Mouse (Mus musculus): ENCODE data around the gene Pla2g12a. TPM values are rescaled to one million over a fixed set of nuclear protein-coding genes. Genes with fewer than 3 reads are reported as not detected.

Gene Pla2g12a
- total RNA-seq, 4 experiments from 2014 or later: 43.8 to 66.6 (median 45.6) TPM

DNA sequence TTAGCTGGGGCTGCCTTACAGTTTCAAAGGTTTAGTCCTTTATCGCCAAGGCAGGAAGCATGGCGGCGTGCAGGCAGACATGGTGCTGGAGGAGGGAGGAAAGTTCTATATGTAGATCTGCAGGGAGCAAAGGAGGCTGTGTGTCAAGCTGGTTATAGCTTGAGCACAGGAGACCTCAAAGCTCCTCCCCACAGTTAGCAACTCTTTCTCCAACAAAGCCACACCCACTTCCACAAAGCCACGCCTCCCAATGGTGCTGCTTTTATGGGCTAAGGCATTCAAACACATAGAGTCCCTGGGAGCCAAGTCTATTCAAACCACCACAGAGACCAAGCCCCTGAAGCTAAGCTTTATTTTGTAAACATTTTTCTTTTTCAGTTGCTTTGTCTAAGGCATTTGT lies 20.5 kb downstream of the Pla2g12a start:
- no peak for DNase-seq (ENCODE audit: low spot score)

GRCm38 (mm10) chr3:129901271-129901809 lies 22.9 kb downstream of the Pla2g12a start, which contains the start of gene Casp6:
Gene Casp6 (plus strand): TSS chr3:129901425.
- DNase-seq (ENCODE audit: low spot score): peak; percentile 67

DNA sequence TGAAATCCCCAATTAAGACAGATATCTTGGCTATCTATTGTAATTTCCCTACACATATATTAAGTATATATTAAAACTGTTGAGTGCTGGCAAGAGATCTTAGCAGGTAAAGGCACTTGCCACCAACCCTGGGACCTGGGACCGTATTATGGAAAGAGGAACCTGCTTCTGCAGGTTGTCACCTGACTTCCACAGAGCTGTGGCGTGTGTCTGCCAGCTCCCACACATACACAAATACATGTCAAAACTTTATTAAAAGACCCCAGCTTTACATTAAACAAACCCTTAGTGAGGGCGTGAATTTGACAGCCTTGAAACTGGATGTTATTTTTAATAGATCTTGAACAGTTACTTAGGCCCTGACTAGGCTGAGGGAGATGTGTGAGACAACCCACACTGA lies 25.0 kb downstream of the Pla2g12a start:
- DNase-seq (ENCODE audit: low spot score): no peak

- DNase-seq (ENCODE audit: low spot score): no peak
These were observed 25.5 kb downstream of the Pla2g12a start for GRCm38 (mm10) chr3:129903866-129904265.

DNA sequence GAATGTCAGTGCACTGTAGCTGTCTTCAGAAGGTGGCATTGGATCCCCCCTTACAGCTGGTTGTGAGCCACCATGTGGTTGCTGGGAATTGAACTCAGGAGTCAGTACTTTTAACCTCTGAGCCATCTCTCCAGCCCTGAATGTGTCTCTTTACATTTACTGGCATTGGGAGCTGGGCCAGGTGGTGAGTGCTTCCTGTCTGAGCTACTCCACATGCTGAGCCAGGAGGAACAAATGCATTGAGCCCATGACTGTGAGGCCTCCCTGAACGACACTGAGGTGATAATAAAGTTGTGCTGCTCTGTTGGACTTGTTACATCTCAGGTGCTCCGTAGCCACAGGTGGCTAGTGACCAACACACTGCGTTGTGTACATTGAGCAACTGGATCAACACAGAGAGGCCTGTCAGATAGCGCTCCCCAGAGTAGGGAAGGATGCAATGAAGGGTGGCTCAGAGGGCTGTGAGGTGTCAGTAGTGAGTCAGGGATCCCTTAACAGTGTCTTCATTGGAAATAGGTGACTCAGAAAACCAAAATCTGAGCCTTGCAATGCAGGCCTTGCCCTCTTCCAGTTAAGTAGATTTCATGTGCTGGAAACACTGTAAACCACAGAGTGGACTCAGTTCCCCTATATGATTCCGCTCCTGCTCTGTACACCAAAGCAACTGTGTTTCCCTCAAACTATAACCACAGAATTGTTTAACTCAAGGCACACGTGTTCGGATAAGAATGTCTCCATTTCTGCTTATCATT lies 26.2 kb downstream of the Pla2g12a start:
- no peak for DNase-seq (ENCODE audit: low spot score)

- DNase-seq (ENCODE audit: low spot score): no peak
These were observed 33.6 kb downstream of the Pla2g12a start for GRCm38 (mm10) chr3:129912025-129912424.

DNA sequence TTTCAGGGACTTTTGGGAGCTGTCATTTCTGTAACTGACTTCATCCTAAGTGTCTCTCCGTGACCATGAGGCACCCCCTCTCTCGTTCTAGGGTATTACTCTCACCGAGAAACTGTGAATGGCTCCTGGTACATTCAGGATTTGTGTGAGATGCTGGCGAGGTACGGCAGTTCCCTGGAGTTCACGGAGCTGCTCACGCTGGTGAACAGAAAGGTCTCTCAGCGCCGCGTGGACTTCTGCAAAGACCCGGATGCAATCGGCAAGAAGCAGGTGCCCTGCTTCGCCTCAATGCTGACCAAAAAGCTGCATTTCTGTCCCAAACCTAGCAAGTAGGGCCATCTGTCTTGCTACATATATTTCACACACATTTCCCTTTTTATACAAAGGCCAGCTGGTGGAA lies 34.8 kb downstream of the Pla2g12a start:
- DNase-seq (ENCODE audit: low spot score): no peak

- no peak for DNase-seq (ENCODE audit: low spot score)
These were observed 39.0 kb downstream of the Pla2g12a start for GRCm38 (mm10) chr3:129917424-129917823.

DNA sequence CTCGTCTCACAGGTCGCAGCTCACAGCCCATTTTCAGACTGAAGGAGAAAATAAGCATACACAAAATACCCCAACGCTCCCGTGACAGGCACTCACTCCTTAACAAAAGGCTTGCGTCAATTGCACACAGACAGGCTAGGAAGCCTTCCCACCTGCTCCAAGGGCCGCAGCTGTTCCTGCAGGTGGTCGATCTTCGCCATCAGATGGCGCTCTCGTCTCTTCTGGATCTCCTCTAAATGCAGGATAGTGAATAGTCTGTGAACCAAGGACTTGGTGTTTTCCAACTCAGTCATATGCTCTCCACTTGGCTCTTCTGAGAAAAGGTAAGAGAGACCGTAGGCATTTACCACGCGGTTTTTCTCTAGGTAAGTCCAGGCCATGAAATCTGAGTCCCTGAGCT lies 40.0 kb downstream of the Pla2g12a start:
- peak; percentile 52 for DNase-seq (ENCODE audit: low spot score)

- no peak for DNase-seq (ENCODE audit: low spot score)
These were observed 45.2 kb downstream of the Pla2g12a start for GRCm38 (mm10) chr3:129923581-129923980.

DNA sequence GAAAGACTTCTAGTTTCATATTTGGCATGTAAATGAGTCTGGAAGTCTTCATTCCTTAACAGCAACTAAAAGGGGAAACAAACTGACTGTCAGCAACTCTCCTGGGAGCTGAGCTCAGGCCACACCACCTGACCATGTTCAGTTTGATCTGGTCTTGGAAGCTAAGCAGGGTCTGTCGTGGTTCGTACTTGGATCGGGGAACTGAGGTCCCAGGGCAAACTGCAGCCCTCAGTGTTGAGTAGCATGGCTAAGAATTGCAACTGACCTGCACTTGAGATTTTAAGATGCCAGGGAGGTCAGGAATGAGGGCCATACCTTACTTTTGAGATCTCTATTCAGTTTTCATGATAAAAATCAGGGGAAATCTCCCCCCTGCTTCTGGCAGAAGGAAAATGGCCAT lies 47.5 kb downstream of the Pla2g12a start:
- no peak for DNase-seq (ENCODE audit: low spot score)

DNA sequence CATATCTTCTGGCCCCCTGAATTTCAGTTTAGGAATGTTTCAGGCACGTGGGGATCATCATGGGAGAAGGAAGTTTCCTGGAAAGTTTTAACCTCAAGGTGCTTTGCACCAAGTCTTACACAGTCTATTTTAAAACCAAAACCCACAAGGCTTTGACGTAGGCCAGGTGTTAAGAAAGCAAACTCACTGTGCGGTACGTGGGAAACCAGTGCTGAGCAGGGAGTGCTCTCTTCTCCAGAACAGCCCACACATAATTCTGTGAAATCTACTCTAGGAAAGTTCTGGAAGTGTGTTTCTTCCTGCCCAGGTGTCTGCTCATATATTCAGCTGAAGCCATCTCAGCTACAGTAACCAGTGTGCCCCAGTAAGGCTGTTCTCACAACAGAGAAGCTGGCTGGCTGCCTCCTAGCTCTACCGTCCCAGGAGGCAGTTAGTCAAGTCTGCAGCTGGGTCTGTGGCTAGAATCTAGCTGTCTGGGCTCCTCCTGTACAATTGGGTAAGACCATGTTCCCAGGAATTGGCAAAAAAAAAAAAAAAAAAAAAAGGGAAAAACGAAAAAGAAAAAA lies 51.9 kb downstream of the Pla2g12a start:
- DNase-seq (ENCODE audit: low spot score): peak; percentile 21

DNA sequence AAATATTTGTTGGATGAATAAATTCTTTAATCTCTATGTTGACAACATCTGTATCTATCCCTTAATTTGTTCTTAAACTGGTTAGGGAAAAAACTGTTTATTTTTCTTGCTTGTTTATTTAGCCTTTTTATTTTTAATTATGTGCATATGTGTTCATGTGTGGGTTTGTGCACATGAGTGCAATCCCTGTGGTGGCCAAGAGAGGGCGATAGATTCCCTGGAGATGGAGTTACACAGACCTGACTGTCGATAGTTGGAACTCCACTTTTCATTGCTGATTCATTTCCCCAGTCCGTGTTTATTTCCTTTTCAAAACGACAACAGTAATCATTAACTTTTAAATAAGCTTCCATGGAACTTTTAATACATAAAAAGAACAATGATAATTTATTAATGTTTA lies 54.0 kb downstream of the Pla2g12a start:
- DNase-seq (ENCODE audit: low spot score): no peak

- no peak for DNase-seq (ENCODE audit: low spot score)
These were observed 58.2 kb downstream of the Pla2g12a start for GRCm38 (mm10) chr3:129936561-129936960.

DNA sequence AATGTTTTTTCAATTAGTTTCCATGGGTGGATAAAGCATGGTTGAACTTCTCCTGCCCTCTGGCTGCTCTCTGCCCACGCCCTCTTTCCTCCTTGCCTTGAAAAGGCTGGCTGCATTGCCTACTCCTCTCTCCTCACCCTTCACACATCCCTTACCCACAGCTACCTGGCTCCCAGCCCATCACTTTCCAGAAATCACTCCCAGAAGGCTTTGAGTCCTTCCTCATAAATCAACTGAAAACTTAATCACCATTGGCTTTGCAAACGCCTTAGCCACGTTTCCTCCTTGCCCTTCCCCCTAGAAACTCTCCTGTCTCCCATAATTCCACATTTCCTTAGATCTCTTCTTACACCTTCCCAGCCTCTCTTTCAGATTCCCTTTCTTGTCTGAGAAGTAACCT lies 59.4 kb downstream of the Pla2g12a start:
- no peak for DNase-seq (ENCODE audit: low spot score)

DNA sequence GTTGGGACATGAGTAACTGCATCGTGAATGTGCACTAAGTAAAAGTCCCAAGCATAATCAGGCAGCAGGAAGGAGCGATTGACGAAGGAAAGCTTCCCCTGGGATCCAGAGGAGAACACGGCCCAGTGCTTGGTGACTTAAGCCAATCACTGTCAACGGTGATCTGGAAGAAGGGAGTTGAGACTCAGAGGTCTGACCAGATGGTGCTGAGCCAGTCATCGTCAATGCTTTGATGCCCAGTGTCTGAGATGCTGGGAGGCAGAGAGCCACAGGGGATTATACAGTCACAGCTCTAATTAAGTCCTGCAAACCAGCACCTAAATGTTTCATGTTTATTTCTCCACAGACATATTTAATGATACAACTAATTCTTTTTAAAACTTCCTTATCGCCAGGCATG lies 60.7 kb downstream of the Pla2g12a start:
- DNase-seq (ENCODE audit: low spot score): no peak

DNA sequence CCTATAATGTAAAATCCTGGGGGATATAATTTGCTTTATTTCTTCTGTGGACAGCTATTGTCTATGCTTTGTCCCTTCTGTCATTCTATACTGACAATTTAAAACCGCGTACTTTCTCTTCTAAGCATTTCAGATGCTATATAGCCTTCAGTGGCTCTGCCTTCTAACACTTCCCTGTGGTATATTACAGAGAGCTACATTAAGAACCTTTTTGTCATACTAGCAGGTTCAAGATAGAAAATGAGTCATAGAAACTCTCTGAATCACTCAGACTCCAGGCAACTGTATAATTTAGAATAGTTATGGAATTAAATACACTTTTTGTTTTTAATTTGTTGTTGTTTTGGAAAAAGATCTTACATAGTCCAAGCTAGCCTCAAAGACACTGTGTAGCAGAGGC lies 62.4 kb downstream of the Pla2g12a start:
- DNase-seq (ENCODE audit: low spot score): no peak

GRCm38 (mm10) chr3:129941291-129941690 lies 62.9 kb downstream of the Pla2g12a start:
- no peak for DNase-seq (ENCODE audit: low spot score)

DNA sequence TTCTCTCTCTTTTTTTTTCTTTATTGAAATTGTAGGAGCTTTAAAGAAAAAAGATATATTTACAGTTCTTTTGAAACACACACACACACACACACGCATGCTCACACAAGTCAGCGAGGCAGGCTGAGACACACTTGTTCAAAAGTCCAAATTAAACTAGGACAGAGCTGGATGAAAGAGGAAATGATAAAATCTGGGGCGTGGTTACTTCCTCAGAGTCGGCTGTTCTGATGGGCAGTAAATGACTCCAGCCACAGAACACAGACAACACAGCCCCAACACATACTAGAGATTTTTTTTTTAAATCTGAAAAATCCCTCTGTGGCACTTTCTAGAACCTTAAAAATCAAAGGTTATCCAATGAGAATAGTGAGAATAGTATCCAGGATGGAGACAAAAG lies 65.4 kb downstream of the Pla2g12a start:
- peak; percentile 31 for DNase-seq (ENCODE audit: low spot score)

Measured in heart, adult 8-10 months (tissue).